Mouse (Mus musculus) lung, adult 2 months (tissue): ENCODE data around the gene Gss.

Source experiments
- CTCF ChIP-seq: fragments of 200-500 bp; IDR thresholded peaks from 2 replicates; pipeline ENCODE4 v1.5.1; 2011; ENCODE audit warnings: mild to moderate bottlenecking, low read length, control low read depth; ENCODE audit not compliant: insufficient read depth
- POLR2A ChIP-seq: fragments of 200-500 bp; IDR thresholded peaks from 2 replicates; pipeline ENCODE4 v1.6.1; 2011; ENCODE audit warnings: low read depth, mild to moderate bottlenecking, control low read depth, low read length, borderline replicate concordance; ENCODE audit errors: extremely low read depth

DNA sequence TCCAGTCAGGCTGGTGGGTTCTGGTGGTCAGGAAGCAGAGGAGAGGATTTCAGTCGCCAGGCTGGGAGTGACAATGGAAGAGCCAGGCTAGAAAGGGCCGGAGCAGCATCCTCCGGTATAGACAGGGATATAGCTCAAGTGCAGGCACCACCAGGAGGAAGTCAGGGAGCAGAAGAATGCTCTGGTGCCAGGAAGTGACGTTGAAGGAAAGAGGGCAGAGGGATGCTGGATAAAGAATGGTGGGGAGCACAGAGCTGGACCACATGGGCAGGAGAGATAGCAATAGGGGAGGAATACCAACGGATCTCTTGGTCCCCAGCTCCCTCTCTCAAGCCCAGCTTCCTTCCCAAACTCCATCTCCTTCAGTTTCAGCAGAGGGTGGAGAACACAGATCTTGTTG lies 79.1 kb downstream of the Gss start:
- TF ChIP-seq CTCF (no peak), POLR2A (no peak)
